Mouse (Mus musculus) neural tube, embryonic 14.5 days (tissue): ENCODE measurements around the gene Gm20390. TPM values are rescaled to one million over a fixed set of nuclear protein-coding genes. Genes with fewer than 3 reads are reported as not detected.

Experiments
- ATAC-seq: fragments of 200-750 bp; cut with Nextera tagmentation; 2 replicates; pipeline ENCODE4 v1.8.0; 2017; ENCODE audit warnings: low read depth, mild to moderate bottlenecking, moderate TSS enrichment, moderate library complexity
- H3K27ac ChIP-seq: fragments of 300-500 bp; sonication (generic); 2 replicates; pipeline ENCODE4 v1.5.1; 2014; ENCODE audit warnings: low read depth, mild to moderate bottlenecking, control low read depth, low read length, moderate library complexity, mixed read lengths
- H3K27me3 ChIP-seq: fragments of 300-500 bp; sonication (generic); 2 replicates; pipeline ENCODE4 v1.6.1; 2014; ENCODE audit warnings: low read length; ENCODE audit not compliant: control insufficient read depth, insufficient read depth
- H3K36me3 ChIP-seq: fragments of 300-500 bp; sonication (generic); 2 replicates; pipeline ENCODE4 v1.6.1; 2014; ENCODE audit warnings: low read length, mixed read lengths; ENCODE audit not compliant: control insufficient read depth, insufficient read depth
- H3K4me1 ChIP-seq: fragments of 300-500 bp; sonication (generic); 2 replicates; pipeline ENCODE4 v1.6.1; 2014; ENCODE audit warnings: low read length; ENCODE audit not compliant: control insufficient read depth, insufficient read depth
- H3K4me2 ChIP-seq: fragments of 300-500 bp; sonication (generic); 2 replicates; pipeline ENCODE4 v1.6.1; 2014; ENCODE audit warnings: mild to moderate bottlenecking, low read depth, low read length, control low read depth
- H3K4me3 ChIP-seq: fragments of 300-500 bp; sonication (generic); 2 replicates; pipeline ENCODE4 v1.5.1; 2014; ENCODE audit warnings: low read depth, low read length, control low read depth, mixed read lengths
- H3K9ac ChIP-seq: fragments of 300-500 bp; sonication (generic); replicated peaks from 2 replicates; pipeline ENCODE4 v1.6.1; 2014; ENCODE audit warnings: low read depth, mild to moderate bottlenecking, control low read depth, low read length, mixed read lengths
- H3K9me3 ChIP-seq: fragments of 300-500 bp; sonication (generic); 2 replicates; pipeline ENCODE4 v1.6.1; 2016; ENCODE audit warnings: low read length; ENCODE audit not compliant: control insufficient read depth
- WGBS: fragments of 180-500 bp; shearing (Covaris S2); extraction: QIAGEN DNeasy Blood & Tissue Kit; methylation state at CpG from one replicate; pipeline ENCODE4 v1.1.7; 2014; 5-methylcytosine and 5-hydroxymethylcytosine counted together
- polyA plus RNA-seq: library from polyadenylated mRNA; unstranded; fragments of >200 nt; fragmentation: Nextera tagmentation; extraction: Ambion mirVana; gene quantifications from 2 replicates; pipeline ENCODE4 v1.2.1, GENCODE M21; 2014

Gm20390 gene
- polyA plus RNA-seq, 1 experiment from 2014 or later = 295 TPM

DNA sequence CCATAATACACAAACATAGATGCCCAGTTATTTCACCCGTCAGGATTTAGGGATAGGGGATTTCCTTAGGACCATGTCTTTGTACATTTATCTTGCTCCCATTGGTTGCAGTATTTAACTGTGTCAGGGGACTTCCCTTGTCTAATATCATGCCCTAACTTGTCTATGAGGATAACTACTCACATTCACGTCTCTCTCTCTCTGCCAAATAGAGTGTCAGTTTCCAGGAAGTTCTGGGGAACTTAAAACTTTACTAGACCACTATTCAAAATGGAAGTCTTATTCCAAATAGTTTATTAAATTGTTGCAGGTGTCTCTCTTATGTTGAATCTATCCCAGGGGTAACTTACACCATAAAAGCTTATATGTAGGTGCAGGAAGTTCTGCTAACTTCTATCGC is 56.5 kb downstream of the Gm20390 start:
- Histone ChIP-seq H3K4me2 (no peak overlapping the region), H3K4me3 (no peak overlapping the region), H3K9ac (no peak overlapping the region), H3K27ac (no peak overlapping the region), H3K9me3 (no peaks in the 10 kb centered on the region), H3K4me1 (no peaks in the 10 kb centered on the region), H3K36me3 (peaks cover 45% of the 10 kb centered on the region), H3K27me3 (no peaks in the 10 kb centered on the region)
- 92% methylated on average over 3 of the region's 3 CpGs for WGBS
- no peak for ATAC-seq

DNA sequence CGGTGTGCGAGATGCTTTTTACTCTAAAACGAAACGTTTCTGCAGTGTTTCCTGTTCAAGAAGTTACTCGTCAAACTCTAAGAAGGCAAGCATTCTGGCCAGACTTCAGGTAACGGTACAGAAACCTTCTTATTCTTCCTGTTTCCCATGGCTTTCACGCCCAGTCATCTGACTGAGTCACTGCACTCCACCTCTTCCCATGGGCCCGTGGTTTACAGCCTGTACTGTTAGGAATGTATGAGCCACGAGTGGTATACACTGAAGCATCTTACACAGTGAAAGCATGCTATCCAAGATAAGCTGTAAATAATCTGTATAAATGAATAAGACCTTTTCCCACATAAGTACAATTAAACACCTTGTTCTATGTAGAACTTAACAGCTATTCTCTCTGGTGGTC is 59.3 kb downstream of the Gm20390 start:
- Histone ChIP-seq H3K27ac (no peak overlapping the region), H3K4me2 (no peak overlapping the region), H3K9ac (no peak overlapping the region), H3K9me3 (no peaks in the 10 kb centered on the region), H3K4me1 (no peaks in the 10 kb centered on the region), H3K27me3 (no peaks in the 10 kb centered on the region), H3K4me3 (no peak overlapping the region), H3K36me3 (peaks cover 48% of the 10 kb centered on the region)
- 92% methylated on average over 9 of the region's 9 CpGs for WGBS
- ATAC-seq = no peak

DNA sequence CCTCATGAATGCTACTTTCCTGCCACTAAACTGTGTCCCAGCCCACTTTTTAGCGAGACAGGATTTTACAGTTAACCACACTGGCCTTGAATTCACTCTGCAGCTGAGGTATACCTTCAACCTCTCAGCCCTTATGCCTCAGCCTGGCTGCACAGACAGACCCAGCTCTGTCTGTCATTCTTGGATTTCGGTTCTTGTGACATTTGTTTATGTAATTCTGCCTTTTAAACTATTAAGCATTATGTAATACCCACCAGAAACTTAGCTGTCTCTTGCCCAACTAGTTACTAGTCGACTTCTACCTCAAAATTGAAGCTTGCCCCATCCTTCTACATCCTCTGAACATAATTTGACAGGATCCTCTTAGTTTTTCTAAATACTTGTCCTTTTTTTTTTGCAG is 60.3 kb downstream of the Gm20390 start:
- WGBS = 88% methylated on average over 3 of the region's 3 CpGs
- ATAC-seq = no peak

DNA sequence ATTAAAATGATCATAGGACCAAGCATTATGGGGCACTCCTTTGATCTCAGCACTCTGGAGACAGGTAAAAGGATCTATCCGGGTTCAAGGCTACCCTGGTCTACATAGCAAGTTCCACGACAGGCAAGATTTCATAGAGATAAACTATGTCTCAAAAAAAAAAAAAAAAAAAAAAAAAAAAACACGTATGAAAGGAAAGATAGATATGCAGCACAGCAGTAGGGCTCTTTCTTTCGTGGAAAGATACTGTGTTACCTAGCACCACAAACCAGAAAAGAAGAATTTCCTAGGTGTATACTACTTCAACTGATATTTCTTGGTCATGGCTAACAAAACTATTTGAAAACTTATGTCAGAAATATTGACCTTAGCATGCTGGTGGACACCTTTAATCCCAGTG is 61.3 kb downstream of the Gm20390 start:
- ATAC-seq = no peak
- H3K9ac ChIP-seq = no peak overlapping the region
- peaks cover 41% of the 10 kb centered on the region; the same call in 1 of the 2 replicates for H3K36me3 ChIP-seq
- H3K4me2 ChIP-seq = no peak overlapping the region
- H3K9me3 ChIP-seq = no peaks in the 10 kb centered on the region
- no peak overlapping the region for H3K4me3 ChIP-seq
- 88% methylated on average over 4 of the region's 4 CpGs for whole genome bisulfite sequencing
- no peak overlapping the region for H3K27ac ChIP-seq
- H3K4me1 ChIP-seq = no peaks in the 10 kb centered on the region
- no peaks in the 10 kb centered on the region for H3K27me3 ChIP-seq

More for the DNA sequence above, 60.3 kb downstream of the Gm20390 start:
- Histone ChIP-seq H3K27me3 (no peaks in the 10 kb centered on the region), H3K36me3 (peaks cover 44% of the 10 kb centered on the region), H3K9ac (no peak overlapping the region), H3K4me2 (no peak overlapping the region), H3K4me1 (no peaks in the 10 kb centered on the region), H3K9me3 (no peaks in the 10 kb centered on the region), H3K4me3 (no peak overlapping the region), H3K27ac (no peak overlapping the region)

Other genes with a start within 250 kb of the Gm20390 start
- gene Utp18, start 82.5 kb downstream of the Gm20390 start, polyA plus RNA-seq = 33.1 and 34.5 TPM in 2 replicates
- 24.6 and 25.0 TPM in 2 replicates for gene Mbtd1, start 82.4 kb downstream of the Gm20390 start, polyA plus RNA-seq
- gene Nme2, start 12.0 kb downstream of the Gm20390 start, polyA plus RNA-seq = 74.2 and 85.2 TPM in 2 replicates
- gene Nme1, start 228 bp upstream of the Gm20390 start, polyA plus RNA-seq = 335 and 444 TPM in 2 replicates
- 126 and 129 TPM in 2 replicates for gene Spag9, start 27.8 kb upstream of the Gm20390 start, polyA plus RNA-seq
- gene Tob1, start 243.2 kb upstream of the Gm20390 start, polyA plus RNA-seq = 27.9 and 31.1 TPM in 2 replicates